Comparison of ENCODE assay signal across 9 mouse cellular contexts in genomic region chr19:47320331-47320668, GRCm38 (mm10).
DNase-seq lines count a peak whose midpoint lies in the region; ATAC-seq lines count a peak whose summit lies in the region.
"Had no signal": no experiment of that assay in that cellular context is flagged by ENCODE, and none has a peak within 500 bp of the region (broad histone marks: within the 10 kb centered on the region; RNA-seq: fewer than 3 reads in every experiment).

No protein-coding gene starts in this region.

- no peak overlapping the region for H3K4me2 ChIP-seq in hindbrain, embryonic 11.5 days (replicated peaks; ENCODE audit: low read depth, low read length)
- peak overlapping the region; percentile 47 for H3K4me2 ChIP-seq in heart, embryonic 16.5 days (ENCODE audit: low read depth, low read length)
- peak overlapping the region; percentile 19; the same call in 1 of the 2 replicates for H3K4me2 ChIP-seq in liver, embryonic 11.5 days

- 26% methylated on average over 8 of the region's 8 CpGs for WGBS in hindbrain, embryonic 10.5 days
- WGBS in hindbrain, embryonic 11.5 days, result 24% methylated on average over 8 of the region's 8 CpGs
- WGBS in heart, embryonic 16.5 days, result 17% methylated on average over 8 of the region's 8 CpGs
- 41% methylated on average over 8 of the region's 8 CpGs for WGBS in liver, embryonic 11.5 days

- H3K27me3 ChIP-seq in hindbrain, embryonic 10.5 days (ENCODE audit: insufficient read depth, poor library complexity, severe bottlenecking), result no peaks in the 10 kb centered on the region
- no peaks in the 10 kb centered on the region for H3K27me3 ChIP-seq in hindbrain, embryonic 11.5 days (ENCODE audit: control insufficient read depth, insufficient read depth, low read length)
- no peaks in the 10 kb centered on the region for H3K27me3 ChIP-seq in heart, embryonic 16.5 days (ENCODE audit: control insufficient read depth, insufficient read depth, low read length)
- H3K27me3 ChIP-seq in liver, embryonic 11.5 days (replicated peaks; ENCODE audit: control insufficient read depth, insufficient read depth, low read length), result peaks cover under 1% of the 10 kb centered on the region; the same call in 1 of the 2 replicates

- no peak overlapping the region for H3K4me3 ChIP-seq in hindbrain, embryonic 10.5 days
- H3K4me3 ChIP-seq in hindbrain, embryonic 11.5 days (ENCODE audit: low read depth, low read length), result no peak overlapping the region
- peak overlapping the region; percentile 29 for H3K4me3 ChIP-seq in heart, embryonic 16.5 days (ENCODE audit: low read length)
- H3K4me3 ChIP-seq in liver, embryonic 11.5 days (ENCODE audit: low read depth, low read length), result no peak overlapping the region

- H3K9me3 ChIP-seq in hindbrain, embryonic 10.5 days, result no peaks in the 10 kb centered on the region
- H3K9me3 ChIP-seq in hindbrain, embryonic 11.5 days (ENCODE audit: control insufficient read depth, low read length), result no peaks in the 10 kb centered on the region
- no peaks in the 10 kb centered on the region for H3K9me3 ChIP-seq in heart, embryonic 16.5 days (replicated peaks; ENCODE audit: control insufficient read depth, low read length)
- H3K9me3 ChIP-seq in liver, embryonic 11.5 days (ENCODE audit: control insufficient read depth, low read length), result no peaks in the 10 kb centered on the region
- H3K9me3 ChIP-seq: G1E had no signal

- DNase-seq in hindbrain, embryonic 10.5 days (ENCODE audit: low spot score), result no peak
- DNase-seq in hindbrain, embryonic 11.5 days (ENCODE audit: low spot score), result no peak
- DNase-seq in adipocyte (ENCODE audit: low spot score), result peak; percentile 82
- DNase-seq in liver, embryonic 11.5 days (ENCODE audit: low spot score), result no peak
- no peak for DNase-seq in cerebellum, adult 18-20 months
- no peak for DNase-seq in c-Kit-positive CD71-positive TER-119-positive erythroid progenitor cells, embryonic 14.5 days (ENCODE audit: low spot score)

- H3K36me3 ChIP-seq in hindbrain, embryonic 10.5 days, result no peaks in the 10 kb centered on the region
- no peaks in the 10 kb centered on the region for H3K36me3 ChIP-seq in hindbrain, embryonic 11.5 days (ENCODE audit: control insufficient read depth, insufficient read depth, low read length)
- no peaks in the 10 kb centered on the region for H3K36me3 ChIP-seq in heart, embryonic 16.5 days (ENCODE audit: control insufficient read depth, insufficient read depth)
- no peaks in the 10 kb centered on the region for H3K36me3 ChIP-seq in liver, embryonic 11.5 days (ENCODE audit: control insufficient read depth, insufficient read depth, low read length)
- H3K36me3 ChIP-seq: G1E had no signal

- H3K27ac ChIP-seq in hindbrain, embryonic 10.5 days, result peak overlapping the region; percentile 64
- no peak overlapping the region for H3K27ac ChIP-seq in hindbrain, embryonic 11.5 days (ENCODE audit: low read depth, low read length)
- H3K27ac ChIP-seq in heart, embryonic 16.5 days (ENCODE audit: low read length), result peak overlapping the region; percentile 54
- 0 out of 2 replicates have a peak overlapping the region, but pooled peaks have one; percentile 19 for H3K27ac ChIP-seq in liver, embryonic 11.5 days (ENCODE audit: low read depth, low read length)

- H3K9ac ChIP-seq in hindbrain, embryonic 11.5 days (ENCODE audit: low read depth, low read length), result no peak overlapping the region
- peak overlapping the region; percentile 39 for H3K9ac ChIP-seq in heart, embryonic 16.5 days (ENCODE audit: low read length)
- no peak overlapping the region for H3K9ac ChIP-seq in liver, embryonic 11.5 days (ENCODE audit: low read depth, low read length)

- peaks cover 73% of the 10 kb centered on the region for H3K4me1 ChIP-seq in hindbrain, embryonic 10.5 days (replicated peaks)
- H3K4me1 ChIP-seq in hindbrain, embryonic 11.5 days (replicated peaks; ENCODE audit: control insufficient read depth, insufficient read depth, low read length), result peaks cover 10% of the 10 kb centered on the region; the same call in 1 of the 2 replicates
- H3K4me1 ChIP-seq in heart, embryonic 16.5 days (ENCODE audit: control insufficient read depth, insufficient read depth, low read length), result peaks cover 65% of the 10 kb centered on the region
- H3K4me1 ChIP-seq in liver, embryonic 11.5 days (replicated peaks; ENCODE audit: control insufficient read depth, insufficient read depth, low read length), result peaks cover 32% of the 10 kb centered on the region; the same call in 1 of the 2 replicates

- no peak for ATAC-seq in hindbrain, embryonic 11.5 days (ENCODE audit: low FRiP score)
- ATAC-seq in heart, embryonic 16.5 days (replicated peaks; ENCODE audit: extremely low read depth, insufficient read depth, low FRiP score), result peak; percentile 57
- no peak for ATAC-seq in liver, embryonic 11.5 days (replicated peaks; ENCODE audit: low FRiP score)
- ATAC-seq in megakaryocyte-erythroid progenitor cell, adult 5-6 weeks (replicated peaks; ENCODE audit: low FRiP score, low TSS enrichment, poor library complexity, severe bottlenecking), result no peak
